16 mouse cellular contexts compared by ENCODE assay signal in genomic region chr4:95666896-95667295, GRCm38 (mm10).
"Had no signal": no experiment of that assay in that cellular context is flagged by ENCODE, and none has a peak within 500 bp of the region (broad histone marks: within the 10 kb centered on the region; RNA-seq: fewer than 3 reads in every experiment).

No protein-coding gene starts in this region.

- H3K4me2 ChIP-seq: kidney, embryonic 15.5 days; limb, embryonic 12.5 days; liver, embryonic 13.5 days; lung, embryonic 15.5 days; midbrain, embryonic 12.5 days; neural tube, embryonic 13.5 days had no signal

- H3K4me3 ChIP-seq: kidney, embryonic 15.5 days; limb, embryonic 12.5 days; liver, embryonic 13.5 days; lung, embryonic 15.5 days; midbrain, embryonic 12.5 days; neural tube, embryonic 13.5 days had no signal

- H3K9ac ChIP-seq: kidney, embryonic 15.5 days; limb, embryonic 12.5 days; liver, embryonic 13.5 days; liver, postnatal 0 days; lung, embryonic 15.5 days; midbrain, embryonic 12.5 days; neural tube, embryonic 13.5 days had no signal

- H3K27ac ChIP-seq: kidney, embryonic 15.5 days; limb, embryonic 12.5 days; liver, embryonic 13.5 days; lung, embryonic 15.5 days; midbrain, embryonic 12.5 days; neural tube, embryonic 13.5 days had no signal

- H3K36me3 ChIP-seq: kidney, embryonic 15.5 days; limb, embryonic 12.5 days; liver, embryonic 13.5 days; lung, embryonic 15.5 days; midbrain, embryonic 12.5 days; neural tube, embryonic 13.5 days had no signal

- H3K4me1 ChIP-seq: liver, embryonic 13.5 days; lung, embryonic 15.5 days; neural tube, embryonic 13.5 days had no signal

- ATAC-seq: intestine, embryonic 16.5 days; liver, postnatal 0 days; midbrain, embryonic 16.5 days had no signal

- DNase-seq: kidney, adult 2 months; kidney, postnatal 25 days; liver; liver, embryonic 13.5 days; liver, postnatal 0 days; lung, postnatal 14 days; retina, postnatal 1 day; right cerebral cortex, postnatal 14 days; thymus, postnatal 4 days had no signal

- H3K9me3 ChIP-seq: kidney, embryonic 15.5 days; limb, embryonic 12.5 days; liver, embryonic 13.5 days; lung, embryonic 15.5 days; midbrain, embryonic 12.5 days; neural tube, embryonic 13.5 days had no signal

- H3K27me3 ChIP-seq: kidney, embryonic 15.5 days; limb, embryonic 12.5 days; liver, embryonic 13.5 days; lung, embryonic 15.5 days; neural tube, embryonic 13.5 days had no signal
